Mouse (Mus musculus): Measurements from ENCODE around the gene 4930442H23Rik.

- TF ChIP-seq FLI1 (IDR thresholded peaks at IDR 0.05; ENCODE audit: low read length) (no peak), GATA1 (IDR thresholded peaks at IDR 0.05; ENCODE audit: borderline replicate concordance, low read length) (no peak)
Observed at GRCm38 (mm10) chr10:81176466-81177271, 7.0 kb downstream of the 4930442H23Rik start, which contains the start of gene Eef2.

Measured in megakaryocyte, embryonic 14.5 days (primary cell).